Mouse (Mus musculus) bone marrow macrophage, adult 2 months (primary cell): Measurements from ENCODE around the gene Chka.

Experiments
- CTCF ChIP-seq: IDR thresholded peaks from 2 replicates; pipeline ENCODE4 v1.5.1; 2012; ENCODE audit warnings: low read depth, mild to moderate bottlenecking, low read length, moderate library complexity
- POLR2A ChIP-seq: IDR thresholded peaks from 2 replicates; pipeline ENCODE4 v1.6.1; 2012; ENCODE audit warnings: mild to moderate bottlenecking, low read depth, low read length, borderline replicate concordance

DNA sequence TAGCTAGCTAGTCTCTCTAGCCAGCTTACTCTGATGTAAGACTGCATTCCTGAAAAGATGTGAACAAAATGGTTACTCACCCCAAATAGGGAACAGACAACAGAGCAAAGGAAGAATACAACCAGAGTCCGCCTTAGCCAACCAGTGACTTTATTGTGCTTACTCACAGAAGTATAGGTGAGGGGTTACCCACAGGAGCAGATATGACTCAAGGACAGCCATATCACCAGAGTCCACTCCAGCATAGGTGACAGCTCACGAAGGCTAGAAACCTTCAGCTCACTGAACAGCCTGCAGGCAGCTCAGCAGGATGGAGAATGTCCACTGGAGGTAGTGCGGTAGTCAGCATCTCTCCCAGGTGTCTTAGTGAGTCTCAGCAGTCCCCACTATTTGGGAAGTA is 21.7 kb upstream of the Chka start:
- TF ChIP-seq POLR2A, result no peak
- TF ChIP-seq CTCF, result no peak
